Mouse (Mus musculus) brain, embryonic 14.5 days (tissue): ENCODE measurements around the gene Ugt2a2.

Source experiments
- CTCF ChIP-seq: fragments of 200-500 bp; IDR thresholded peaks from 2 replicates; pipeline ENCODE4 v1.5.1; 2012; ENCODE audit warnings: inconsistent platforms, mild to moderate bottlenecking, moderate library complexity, borderline replicate concordance; ENCODE audit not compliant: insufficient read depth, insufficient read length; ENCODE audit errors: extremely low read depth
- POLR2A ChIP-seq: fragments of 200-500 bp; IDR thresholded peaks from 2 replicates; pipeline ENCODE4 v1.6.1; 2012; ENCODE audit warnings: mild to moderate bottlenecking, inconsistent platforms, borderline replicate concordance; ENCODE audit not compliant: poor library complexity, insufficient read depth, insufficient read length, severe bottlenecking; ENCODE audit errors: extremely low read depth

- TF ChIP-seq POLR2A (no peak), CTCF (no peak)
These were observed 23.9 kb upstream of the Ugt2a2 start for GRCm38 (mm10) chr5:87505776-87506458.
